Mouse (Mus musculus) ES-E14 (cell line): ENCODE data around the gene Adtrp.

Experiments used
- CHD2 ChIP-seq: IDR thresholded peaks from 2 replicates; pipeline ENCODE4 v1.6.1; 2014; ENCODE audit warnings: mild to moderate bottlenecking, low read depth, low read length, inconsistent platforms
- HCFC1 ChIP-seq: IDR thresholded peaks from 2 replicates; pipeline ENCODE4 v1.6.1; 2012; ENCODE audit warnings: low read length, inconsistent platforms, borderline replicate concordance; ENCODE audit not compliant: insufficient read depth
- MAFK ChIP-seq: IDR thresholded peaks from 2 replicates; pipeline ENCODE4 v1.6.1; 2014; ENCODE audit warnings: mild to moderate bottlenecking, low read depth, low read length, inconsistent platforms; ENCODE audit not compliant: insufficient read depth
- ZC3H11A ChIP-seq: IDR thresholded peaks from 2 replicates; pipeline ENCODE4 v1.6.1; 2012; ENCODE audit warnings: low read depth, mild to moderate bottlenecking, inconsistent platforms, low read length, borderline replicate concordance
- ZNF384 ChIP-seq: IDR thresholded peaks from 2 replicates; pipeline ENCODE4 v1.6.1; 2012; ENCODE audit warnings: low read depth, low read length, inconsistent platforms

DNA sequence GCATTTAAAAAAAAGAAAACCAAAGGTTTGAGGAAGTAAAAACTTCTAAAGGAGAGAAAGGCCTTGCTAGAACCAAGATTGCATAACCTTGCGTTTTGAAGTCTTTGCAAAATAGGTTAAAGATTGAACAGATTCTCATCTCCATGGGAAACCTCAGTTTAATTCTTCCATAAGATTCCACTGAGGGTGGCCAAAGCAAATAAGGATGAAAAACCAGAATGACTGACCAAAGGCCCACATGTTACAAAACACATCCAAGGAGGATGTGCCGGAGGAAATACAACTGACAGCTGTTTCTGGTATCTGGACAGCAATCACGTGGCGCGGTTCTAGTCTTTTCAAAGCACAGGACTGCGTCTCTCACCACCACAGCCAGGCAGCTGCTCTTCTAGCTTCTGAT lies 18.1 kb upstream of the Adtrp start:
- TF ChIP-seq ZNF384 (no peak), HCFC1 (no peak), CHD2 (no peak), MAFK (no peak), ZC3H11A (no peak)
